Mouse (Mus musculus): ENCODE data around the gene Prdm11.

DNA sequence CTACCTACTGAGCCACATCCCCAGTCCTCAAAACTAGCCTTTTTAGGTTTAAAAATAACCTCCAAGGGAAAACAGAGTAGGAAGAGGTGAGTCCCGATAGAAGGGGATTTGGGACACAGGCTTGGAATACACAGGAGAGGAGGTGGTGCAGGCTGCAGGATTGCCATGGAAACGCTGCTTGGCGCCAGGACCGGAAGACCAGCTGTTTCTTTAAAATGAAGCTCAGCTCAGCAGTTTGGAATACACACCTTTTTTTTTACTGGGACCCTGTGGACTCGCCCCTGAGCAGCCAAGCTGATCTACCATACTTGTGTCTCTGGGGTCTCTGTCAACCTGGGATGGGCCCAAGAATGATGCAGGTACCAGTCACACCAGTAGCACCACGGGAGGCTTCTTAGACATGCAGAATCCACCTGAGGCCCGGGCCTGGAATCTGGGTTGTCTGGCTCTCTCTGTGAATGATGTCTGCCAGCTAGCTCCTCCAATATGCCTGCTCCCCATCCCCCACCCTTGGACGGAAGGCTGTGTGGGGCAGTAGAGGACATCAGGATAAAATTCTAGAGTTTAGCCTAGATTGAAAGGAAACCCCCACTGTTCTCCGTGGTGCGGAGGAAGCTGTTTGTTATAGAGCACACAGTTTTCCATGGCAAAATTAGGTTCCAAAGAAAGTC is 111.5 kb downstream of the Prdm11 start:
- TF ChIP-seq CTCF (IDR thresholded peaks at IDR 0.05; ENCODE audit: low read depth) = no peak
- no peak for TF ChIP-seq EP300 (IDR thresholded peaks at IDR 0.05; ENCODE audit: low read depth)

Measured in liver, postnatal 0 days (tissue).